Mouse (Mus musculus) urinary bladder, adult 2 months (tissue): ENCODE results near the gene Efna2. TPM values are rescaled to one million over a fixed set of nuclear protein-coding genes. Genes with fewer than 3 reads are reported as not detected.

Experiments
- DNase-seq: peaks from one replicate; pipeline ENCODE4 v3.0.0; 2022; ENCODE audit warnings: low spot score
- polyA plus RNA-seq: library from polyadenylated mRNA; depleted of rRNA; stranded (reverse); fragments of >200 nt; gene quantifications from 2 replicates; pipeline ENCODE4 v1.2.3, GENCODE M21; 2012; rRNA removed

The Efna2 gene
- 3.0 and 3.3 TPM in 2 replicates for polyA plus RNA-seq

DNA sequence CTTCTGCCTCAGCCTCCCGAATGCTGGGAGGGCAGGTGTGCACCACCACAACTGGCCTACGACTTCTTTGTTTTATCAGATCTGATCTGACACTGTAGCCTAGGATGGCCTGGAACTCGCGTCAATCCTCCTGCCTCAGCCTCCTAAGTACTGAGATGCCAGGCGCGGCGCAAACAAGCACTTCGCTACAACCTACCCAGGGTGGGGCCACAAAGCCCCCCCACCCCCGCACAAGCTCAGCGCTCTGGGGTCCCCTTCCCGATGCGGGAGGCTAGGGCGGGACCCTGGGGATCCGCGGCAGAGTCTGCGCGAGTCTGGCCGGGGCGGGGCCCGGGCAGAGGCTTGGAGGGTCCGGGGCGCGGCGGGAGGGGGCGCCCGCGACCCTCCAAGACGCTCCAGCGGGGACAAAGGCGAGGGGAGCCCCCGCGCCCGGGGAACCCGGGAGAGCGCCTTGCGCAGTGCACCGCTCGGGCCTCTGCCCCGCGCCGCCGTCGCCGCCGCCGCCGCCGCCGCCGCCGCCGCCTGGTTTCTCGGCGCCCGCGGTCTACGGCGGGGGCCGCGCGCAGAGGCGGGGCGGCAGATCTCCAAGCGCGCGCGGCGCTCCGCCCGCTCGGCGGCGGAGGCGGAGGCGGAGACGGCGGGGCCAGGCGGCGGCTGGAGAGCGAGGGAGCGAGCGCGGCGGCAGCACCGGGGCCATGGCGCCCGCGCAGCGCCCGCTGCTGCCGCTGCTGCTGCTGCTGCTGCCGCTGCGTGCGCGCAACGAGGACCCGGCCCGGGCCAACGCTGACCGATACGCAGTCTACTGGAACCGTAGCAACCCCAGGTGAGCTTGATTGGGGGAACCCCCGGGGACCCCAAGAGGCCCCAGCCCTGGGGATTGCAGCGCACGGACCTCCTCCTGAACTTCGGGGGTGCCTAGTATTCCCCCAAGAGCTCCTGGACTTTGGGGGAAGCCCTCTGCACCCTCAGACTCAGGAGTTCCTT, at the start of gene Efna2:
Gene Efna2, plus strand, starts transcription at position 415 of the 984 bp plus-strand sequence.
- no peak for DNase-seq

DNA sequence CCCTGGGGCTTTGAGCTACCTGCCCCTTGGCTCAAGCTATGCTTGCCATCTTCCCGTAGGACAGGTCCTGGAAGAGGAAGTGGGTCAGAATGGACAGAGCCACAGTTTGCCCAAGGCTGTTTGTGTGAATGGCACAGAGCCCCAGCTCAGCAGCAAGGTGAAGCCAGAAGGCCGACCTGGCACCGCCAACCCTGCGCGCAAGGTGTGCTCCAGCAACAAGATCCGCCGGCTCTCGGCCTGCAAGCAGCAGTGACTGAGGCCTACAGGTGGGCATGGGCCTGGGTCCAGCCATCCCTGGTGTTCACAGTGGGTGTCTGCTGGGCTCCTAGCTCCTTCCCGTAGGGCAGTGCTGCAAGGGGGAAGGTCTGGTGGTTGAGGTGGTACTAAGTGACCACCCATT, 49.4 kb upstream of the Efna2 start:
- no peak for DNase-seq

DNA sequence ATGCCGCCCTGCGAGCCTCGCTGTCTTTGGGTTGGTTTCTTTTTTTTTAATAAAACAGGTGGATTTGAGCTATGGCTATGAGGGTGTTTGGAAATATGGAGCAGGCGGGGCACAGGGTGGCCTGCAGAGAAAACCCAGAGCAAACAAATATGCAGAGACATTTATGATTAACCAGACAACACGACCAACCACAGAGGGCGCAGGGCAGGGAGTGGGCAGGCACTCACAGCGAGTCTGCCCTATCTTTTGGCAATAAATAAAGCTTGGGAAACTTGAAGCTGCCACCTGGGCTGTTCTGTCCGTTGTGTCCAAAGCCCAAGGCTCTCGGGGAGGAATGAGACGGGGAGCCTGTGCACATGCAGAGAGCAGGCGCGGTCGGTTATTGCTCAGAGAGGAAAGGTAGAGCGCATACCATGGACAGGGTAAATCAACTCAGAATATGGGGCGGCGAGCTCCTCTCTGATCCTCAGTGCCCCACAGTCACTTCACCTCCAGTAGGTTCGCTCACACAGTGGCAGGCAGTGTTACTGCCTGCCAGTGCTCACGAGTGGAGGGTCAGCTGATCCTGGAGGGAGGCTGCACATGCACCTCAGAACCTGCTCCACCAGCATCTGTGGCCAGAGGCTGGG, 48.8 kb upstream of the Efna2 start:
- DNase-seq, result no peak

DNA sequence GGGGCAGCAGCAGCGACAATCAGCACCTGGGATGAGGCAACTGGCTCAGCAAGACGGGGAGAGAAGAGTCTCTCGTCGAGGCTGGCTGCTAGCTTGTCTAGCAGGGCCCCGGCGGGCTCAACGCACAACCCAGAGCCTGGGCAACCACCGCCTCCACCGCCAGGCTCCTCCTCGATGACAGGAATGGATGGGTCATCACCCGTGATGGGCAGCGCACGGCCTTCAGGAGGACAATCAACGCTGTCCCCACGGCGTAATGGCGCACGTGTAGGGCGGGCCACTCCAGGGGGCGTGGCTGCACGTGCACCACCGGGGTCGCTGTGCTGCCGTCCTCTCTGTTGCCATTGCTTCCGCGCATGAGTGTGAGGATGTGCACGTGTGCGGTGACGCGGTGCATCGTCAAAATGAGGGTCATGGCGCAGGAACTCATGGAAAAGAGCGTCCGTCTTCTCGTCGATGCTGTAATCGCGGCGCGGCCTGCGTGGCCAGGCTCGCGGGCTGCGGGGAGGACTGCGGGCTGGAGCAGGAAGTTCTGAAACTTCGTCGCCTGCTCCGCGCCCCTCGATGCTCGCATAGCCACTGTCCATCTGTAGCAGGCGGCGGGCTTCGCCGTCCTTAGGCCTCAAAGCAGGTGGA, 47.8 kb upstream of the Efna2 start:
- no peak for DNase-seq

DNA sequence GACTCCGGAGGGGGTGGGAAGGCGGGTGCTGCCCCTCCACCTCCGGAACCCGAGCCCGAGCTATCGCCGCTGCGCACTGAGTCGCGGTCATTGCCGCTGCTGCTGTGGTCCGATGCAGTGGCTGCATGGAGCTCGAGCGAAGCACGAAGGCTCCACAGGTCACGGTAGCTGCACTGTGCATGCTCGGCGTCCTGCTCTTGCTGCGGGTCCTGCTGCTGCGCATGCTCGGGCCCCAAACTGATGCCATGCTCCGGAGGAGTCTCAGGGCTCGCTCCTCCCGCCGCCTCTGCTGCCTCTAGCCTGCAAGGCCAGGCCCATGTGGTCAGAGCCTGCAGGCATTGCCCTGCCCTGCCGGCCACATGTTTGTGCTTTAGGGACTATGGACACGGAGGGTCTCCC, 47.3 kb upstream of the Efna2 start:
- no peak for DNase-seq

DNA sequence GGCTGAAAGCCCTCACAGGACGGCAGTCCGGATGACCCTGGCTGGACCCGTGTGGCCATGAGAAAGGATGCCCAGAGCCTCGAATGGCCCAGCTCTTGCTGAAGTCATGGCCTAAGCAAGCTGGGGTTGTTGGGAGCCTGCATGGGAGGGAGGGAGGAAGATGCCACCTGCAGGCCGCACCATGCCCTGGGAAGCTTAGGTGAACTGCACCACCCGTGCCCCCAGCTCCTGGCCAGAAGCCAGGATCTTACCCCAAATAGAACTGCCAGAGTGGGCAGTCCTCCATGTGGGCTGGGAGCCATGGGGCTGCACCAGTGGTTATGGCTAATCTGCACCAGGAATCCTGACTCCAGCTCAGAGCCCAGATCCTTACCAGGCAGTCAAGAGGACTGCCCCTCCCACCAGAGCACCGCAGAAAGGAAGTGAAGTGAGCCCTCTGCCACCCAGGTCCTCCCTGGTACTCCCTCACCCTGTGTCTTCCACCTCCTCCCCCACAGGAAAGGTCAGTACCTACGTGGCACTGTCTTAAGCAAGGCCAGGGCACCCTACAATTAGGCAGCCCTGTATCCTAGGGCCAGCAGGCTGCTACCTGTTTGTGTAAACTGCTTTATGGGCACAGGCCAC, 45.9 kb upstream of the Efna2 start:
- DNase-seq, result no peak

DNA sequence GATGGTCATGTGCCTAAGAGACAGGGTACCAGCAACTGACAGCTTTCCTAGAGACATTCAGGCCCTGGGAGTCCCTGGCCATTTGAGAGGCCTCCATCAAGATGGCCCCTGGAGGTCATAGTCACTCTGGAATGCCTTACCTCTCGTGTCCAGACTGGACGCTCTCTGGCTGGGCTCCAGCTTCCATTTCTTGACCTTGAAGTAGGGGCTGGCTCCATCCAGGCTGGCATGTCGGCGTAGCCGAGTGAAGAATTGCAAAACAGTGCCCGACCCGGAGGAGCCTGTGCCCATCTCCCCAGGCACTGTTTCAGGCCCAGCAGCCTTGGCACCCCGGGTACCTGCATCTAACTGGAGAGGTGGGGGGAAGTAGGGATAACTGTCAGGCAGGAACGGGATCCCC, 44.9 kb upstream of the Efna2 start:
- DNase-seq, result no peak

DNA sequence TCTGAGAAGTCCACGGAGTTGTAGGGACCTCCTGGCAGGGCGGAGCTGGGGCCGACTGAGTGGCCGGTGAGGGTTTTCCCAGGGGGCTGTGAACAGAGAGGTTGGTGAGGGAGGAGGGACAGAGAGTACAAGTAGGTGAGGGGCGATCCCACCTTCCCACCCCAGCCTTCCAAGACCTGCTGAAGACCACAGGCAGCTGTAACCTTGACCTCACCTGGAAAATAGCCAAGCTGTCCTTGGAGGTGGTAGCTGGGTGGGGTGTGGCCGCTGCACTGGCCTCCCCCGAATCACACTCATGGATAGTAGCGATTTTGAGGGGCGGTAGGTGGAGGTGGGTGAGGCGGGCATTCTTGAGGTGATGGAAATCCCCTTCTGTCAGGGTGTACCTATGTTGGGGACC, 44.1 kb upstream of the Efna2 start:
- DNase-seq, result no peak

DNA sequence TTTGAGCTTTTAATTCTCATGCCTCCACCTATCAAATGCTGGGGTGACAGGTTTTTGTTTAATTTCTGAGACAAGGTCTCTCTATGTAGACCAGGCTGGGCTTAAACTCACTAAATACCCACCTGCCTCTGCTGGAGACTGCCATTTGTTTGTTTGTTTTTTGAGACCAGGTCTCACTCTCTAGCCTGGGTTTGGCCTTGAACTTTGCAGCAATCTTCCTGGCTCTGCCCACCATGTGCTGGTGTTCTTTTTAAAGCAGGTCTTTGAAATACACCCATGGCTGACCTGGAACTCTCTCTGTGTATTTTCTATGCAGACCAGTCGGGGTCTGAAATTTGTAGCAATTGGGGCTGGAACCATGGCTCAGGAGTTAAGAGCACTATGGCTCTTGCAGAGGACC, 43.6 kb upstream of the Efna2 start:
- no peak for DNase-seq

DNA sequence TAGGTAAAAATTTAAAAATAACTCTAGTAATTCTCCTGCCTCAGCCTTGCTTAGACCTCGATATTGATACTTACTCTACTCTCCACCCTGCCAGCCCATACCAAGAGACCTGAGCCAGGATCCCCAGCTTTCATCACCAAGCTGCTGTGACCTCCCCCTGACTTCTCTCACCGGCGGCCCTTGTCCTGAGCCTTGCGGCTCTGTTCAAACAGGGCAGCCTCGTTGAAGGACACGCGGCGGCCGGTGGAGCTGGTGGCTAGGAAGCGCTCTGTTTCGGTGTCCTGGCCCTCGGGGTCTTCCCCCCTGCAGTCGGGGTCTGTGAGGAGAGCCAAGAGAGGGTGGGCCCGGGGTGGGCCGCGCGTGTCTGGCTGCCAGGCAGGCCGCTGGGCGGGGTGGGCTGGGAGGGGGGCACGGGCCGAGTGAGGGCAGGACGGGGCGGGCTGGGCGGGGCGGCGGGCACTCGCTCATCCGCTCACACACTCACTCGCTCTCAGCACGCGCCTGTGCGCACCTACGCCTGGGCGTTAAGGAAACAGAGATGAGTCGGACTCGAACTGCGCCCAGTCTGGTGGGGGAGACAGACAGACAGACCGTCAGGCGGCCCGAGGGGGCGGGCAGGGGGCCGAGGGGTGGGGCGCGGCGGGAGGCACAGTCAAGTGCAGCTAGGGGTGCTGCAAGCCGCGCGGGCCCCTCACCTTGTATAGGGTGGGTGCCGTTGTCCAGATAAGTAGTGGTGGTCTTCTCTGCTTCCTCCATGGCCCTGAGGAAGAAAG, 42.9 kb upstream of the Efna2 start:
- no peak for DNase-seq

DNA sequence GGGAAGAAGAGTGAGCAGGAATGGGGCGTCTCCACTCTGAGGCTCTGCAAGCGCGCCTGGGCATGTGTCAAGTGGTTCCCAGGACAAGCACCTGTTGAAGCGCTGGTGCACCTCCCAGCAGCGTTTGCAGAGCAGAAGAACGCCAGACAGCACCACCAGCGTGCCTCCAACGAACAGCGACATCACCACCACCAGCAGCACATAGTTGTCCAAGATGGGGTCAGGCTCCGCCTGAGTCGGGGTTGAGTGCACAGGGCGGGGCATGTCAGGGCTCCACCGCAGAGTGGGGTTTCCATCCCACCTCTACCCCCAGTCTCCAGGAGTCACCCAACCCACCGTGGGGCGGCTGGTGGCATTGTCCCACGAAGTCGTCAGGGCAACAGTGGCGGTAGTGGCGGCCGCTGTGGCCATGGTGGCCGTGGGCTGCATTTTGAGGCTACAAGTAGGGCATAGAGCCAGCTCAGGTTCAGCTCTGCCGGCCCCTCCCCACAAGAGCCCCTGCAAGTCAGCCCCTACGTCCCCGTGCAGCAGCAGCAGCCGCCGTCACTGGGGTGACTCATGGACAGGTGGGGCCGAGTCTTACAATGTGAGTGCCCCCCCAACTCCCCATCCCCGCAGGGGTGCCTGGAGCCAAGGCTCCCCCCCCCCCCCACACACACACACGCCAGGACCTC, 42.2 kb upstream of the Efna2 start:
- no peak for DNase-seq

DNA sequence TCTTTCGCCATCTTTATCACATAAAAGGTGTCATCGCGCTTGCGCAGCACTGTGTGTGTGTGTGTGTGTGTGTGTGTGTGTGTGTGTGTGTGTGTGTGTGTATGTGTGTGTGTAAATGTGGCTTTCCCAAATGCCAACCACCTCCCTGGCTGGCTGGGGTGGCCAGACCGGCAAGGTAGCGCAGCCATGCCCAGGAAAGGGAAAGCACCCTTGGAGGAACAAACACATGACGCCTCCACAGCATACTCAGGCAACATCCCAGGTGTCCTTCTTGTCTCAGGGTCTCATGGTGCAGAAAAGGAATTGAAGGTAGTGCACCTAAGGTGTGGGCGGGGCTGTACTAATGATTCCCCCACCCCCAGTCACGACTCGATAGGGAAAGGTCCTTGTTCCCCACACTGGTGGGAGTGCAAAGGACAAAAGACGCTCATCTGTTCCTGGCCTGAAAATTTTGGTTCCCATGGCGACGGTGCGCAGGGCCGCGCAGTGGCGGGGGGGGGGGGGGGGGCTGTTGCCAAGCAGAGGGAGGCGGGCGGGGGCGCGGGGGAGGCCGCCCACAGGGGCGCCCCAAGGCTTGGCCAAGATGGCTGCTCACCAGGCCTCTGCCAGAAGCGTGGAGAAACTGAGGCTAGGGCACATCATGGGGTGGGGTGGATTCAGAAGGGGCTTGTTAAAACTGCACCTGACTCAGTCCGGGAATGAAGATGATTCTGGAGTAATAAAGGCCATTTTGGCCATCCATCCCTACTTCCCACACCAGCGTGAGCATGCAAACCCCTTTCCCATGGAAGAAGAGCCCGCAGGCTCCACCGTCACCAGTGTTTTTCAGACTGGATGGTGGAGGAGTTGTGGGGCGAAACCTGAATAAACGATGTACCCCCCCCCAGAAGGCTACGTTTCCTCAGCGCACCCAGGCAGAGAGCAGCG, 41.4 kb upstream of the Efna2 start:
- DNase-seq, result no peak

DNA sequence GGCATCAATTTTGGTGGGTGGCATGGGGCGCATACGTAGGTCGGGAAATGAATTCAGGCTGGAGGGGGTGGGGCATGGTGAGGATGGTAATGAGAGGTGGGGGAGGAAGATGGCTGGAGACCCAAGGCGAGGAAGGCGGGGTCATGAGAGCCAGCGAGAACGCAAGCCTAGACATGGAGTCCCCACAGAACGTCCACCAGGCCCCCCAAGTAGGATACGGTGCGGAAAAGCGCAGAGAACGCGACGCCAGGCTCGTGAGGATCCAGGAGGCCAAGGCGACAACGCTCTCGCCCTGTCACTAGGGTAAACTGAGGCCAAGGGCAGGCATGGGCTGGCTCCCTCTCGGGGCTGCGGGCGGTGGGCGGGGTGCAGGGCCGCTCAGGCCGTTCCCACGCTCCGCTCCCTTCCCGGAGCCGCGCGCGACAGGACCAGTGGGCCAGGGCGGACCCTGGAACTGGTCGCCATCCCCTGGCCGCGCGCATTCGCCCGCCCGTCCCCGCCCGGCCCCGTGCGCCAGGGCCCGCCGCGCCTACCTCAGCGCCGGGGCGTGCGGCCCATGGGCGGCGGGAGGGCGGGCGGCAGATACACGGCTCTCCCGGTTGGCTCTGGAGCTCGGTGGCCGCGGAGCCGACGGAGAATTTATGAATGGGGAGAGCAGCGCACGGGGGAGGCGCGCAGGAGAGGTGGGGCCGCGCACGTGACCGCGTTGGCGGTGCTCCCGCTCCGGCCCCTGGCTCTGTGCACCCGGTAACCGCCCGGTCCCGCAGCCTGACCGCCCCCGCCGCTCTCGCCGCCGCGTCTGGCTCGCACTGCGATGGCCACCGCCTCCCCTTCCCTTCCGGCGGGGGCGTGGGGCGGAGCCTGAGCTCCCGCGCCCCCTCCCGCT, 40.5 kb upstream of the Efna2 start, which contains the start of gene Atp5d:
Gene Atp5d, plus strand, starts transcription at position 80 of the 886 bp plus-strand sequence.
- DNase-seq, result peak; percentile 67

DNA sequence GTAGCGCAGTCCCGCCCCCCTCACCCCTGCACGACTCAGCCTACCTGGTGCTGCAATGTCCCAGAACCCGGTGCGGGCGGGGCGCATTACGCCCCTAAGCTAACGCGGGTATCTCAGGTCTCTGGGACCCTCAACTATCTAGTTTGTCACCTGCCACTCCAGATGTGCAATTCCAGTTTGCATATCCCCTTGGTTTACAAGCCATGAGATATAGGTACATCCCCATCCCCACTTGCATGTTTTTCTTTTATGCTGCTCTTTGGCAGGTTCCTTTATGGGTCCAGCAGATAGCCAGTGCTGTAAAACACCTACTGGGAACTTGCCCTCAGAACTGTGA, 39.9 kb upstream of the Efna2 start:
- no peak for DNase-seq

DNA sequence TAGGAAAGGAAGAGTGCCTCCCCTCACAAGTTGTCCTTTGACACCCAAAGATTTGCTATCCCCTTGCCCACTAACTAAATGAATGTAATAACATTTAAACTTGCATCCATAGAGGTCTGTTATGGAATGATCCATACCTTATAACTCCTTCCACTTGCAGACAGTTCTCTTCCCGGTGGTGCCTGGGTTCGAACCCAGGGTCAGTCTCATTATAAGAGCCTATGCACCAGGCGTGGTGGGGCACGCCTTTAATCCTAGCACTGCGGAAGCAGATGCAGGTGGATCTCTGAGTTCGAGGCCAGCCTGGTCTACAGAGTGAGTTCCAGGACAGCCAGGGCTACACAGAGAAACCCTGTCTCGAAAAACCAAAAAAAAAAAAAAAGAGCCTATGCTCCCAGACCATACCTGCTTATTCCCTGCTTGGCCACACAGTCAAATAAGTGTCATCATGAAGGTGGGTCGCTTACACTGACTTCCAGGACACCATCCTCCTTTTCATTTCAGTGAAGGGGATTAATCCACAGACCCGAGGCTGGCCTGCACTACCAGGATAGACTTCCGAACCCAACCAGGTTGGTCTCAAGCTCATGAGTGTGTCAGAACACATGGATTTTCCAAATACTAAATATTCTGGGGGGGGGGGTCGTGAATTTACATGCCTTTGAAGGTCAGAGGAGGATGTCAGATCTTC, 39.2 kb upstream of the Efna2 start:
- DNase-seq, result no peak

DNA sequence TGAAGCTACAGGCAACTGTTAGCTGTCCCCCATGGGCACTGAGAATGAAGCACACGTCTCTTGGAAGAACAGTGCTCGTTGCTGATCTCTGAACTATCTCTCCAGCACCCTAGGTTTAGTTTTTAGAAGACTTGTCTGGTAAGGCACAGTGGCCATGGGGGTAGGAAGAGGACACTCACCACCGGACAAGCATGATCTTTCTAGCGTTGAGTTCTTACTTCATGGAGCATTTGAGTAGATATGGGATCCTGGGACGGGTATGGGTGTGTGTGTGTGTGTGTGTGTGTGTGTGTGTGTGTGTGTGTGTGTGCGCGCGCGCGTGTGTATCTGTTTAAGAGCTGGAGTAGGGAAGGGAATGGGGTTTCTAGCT, 38.6 kb upstream of the Efna2 start, which contains the start of gene Cbarp:
Gene Cbarp, minus strand, starts transcription at position 170 of the 370 bp plus-strand sequence.
- DNase-seq, result no peak

DNA sequence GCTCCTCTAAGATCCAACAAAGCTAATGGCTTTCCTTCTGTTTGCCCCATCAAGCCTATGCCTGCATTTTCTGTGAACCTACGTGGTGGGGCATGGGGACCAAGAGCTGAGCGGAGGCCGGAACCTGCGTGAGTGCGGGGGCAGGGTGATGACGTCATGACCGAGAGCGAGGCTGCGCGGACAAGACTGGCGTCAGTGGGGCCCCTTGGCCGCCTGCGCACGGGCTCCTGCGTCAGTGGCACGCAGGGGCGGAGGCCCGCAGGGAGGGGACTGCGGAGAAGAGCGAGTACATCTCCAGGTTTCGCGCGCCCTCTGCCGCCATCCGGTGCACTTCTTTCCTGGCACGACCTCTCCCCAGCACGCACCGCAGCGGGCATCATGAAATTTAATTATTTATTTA, 38.0 kb upstream of the Efna2 start:
- peak; percentile 90 for DNase-seq
